Mouse (Mus musculus): ENCODE measurements around the gene Prorsd1.
"Not testable (repeated sequence)": the region's sequence is repeated elsewhere in the genome, so short reads cannot be mapped to it uniquely, and the experiment has no call there.

The Prorsd1 gene

GRCm38 (mm10) chr11:29514682-29515412 lies at the start of gene Prorsd1:
Prorsd1 (minus strand) TSS chr11:29515033.
- peak; percentile 48 for DNase-seq (ENCODE audit: low spot score)

GRCm38 (mm10) chr11:29563406-29563805 lies 48.6 kb upstream of the Prorsd1 start:
- no peak for DNase-seq (ENCODE audit: low spot score)

GRCm38 (mm10) chr11:29560990-29561389 lies 46.2 kb upstream of the Prorsd1 start:
- DNase-seq (ENCODE audit: low spot score): no peak

- DNase-seq (ENCODE audit: low spot score): no peak
These were observed 45.6 kb upstream of the Prorsd1 start for GRCm38 (mm10) chr11:29560452-29560851.

GRCm38 (mm10) chr11:29549425-29549778 lies 34.6 kb upstream of the Prorsd1 start:
- DNase-seq (ENCODE audit: low spot score): no peak

GRCm38 (mm10) chr11:29548504-29549424 lies 33.9 kb upstream of the Prorsd1 start:
- DNase-seq (ENCODE audit: low spot score): no peak

- DNase-seq (ENCODE audit: low spot score): peak; percentile 81
These were observed 33.1 kb upstream of the Prorsd1 start, which contains the start of the genes Clhc1 and Rps27a for GRCm38 (mm10) chr11:29547752-29548503. Clhc1 (plus strand) TSS chr11:29547950. Rps27a (minus strand) TSS chr11:29548109.

GRCm38 (mm10) chr11:29547249-29547751 lies 32.5 kb upstream of the Prorsd1 start:
- no peak for DNase-seq (ENCODE audit: low spot score)

GRCm38 (mm10) chr11:29546762-29547161 lies 31.9 kb upstream of the Prorsd1 start:
- no peak for DNase-seq (ENCODE audit: low spot score)

- not testable (repeated sequence) for DNase-seq (ENCODE audit: low spot score)
These were observed 31.5 kb upstream of the Prorsd1 start for GRCm38 (mm10) chr11:29546297-29546696.

GRCm38 (mm10) chr11:29545150-29545752 lies 30.4 kb upstream of the Prorsd1 start:
- DNase-seq (ENCODE audit: low spot score): not testable (repeated sequence)

- no peak for DNase-seq (ENCODE audit: low spot score)
These were observed 29.6 kb upstream of the Prorsd1 start for GRCm38 (mm10) chr11:29544225-29544945.

- DNase-seq (ENCODE audit: low spot score): no peak
These were observed 23.4 kb upstream of the Prorsd1 start for GRCm38 (mm10) chr11:29538201-29538600.

GRCm38 (mm10) chr11:29525988-29526794 lies 11.4 kb upstream of the Prorsd1 start, which contains the start of gene Mtif2:
Mtif2 (plus strand) TSS chr11:29526408.
- DNase-seq (ENCODE audit: low spot score): peak; percentile 19

- no peak for DNase-seq (ENCODE audit: low spot score)
These were observed 530 bp downstream of the Prorsd1 start for GRCm38 (mm10) chr11:29514325-29514681.

GRCm38 (mm10) chr11:29512818-29513535 lies 1.9 kb downstream of the Prorsd1 start:
- no peak for DNase-seq (ENCODE audit: low spot score)

GRCm38 (mm10) chr11:29509421-29509820 lies 5.4 kb downstream of the Prorsd1 start:
- no peak for DNase-seq (ENCODE audit: low spot score)

- DNase-seq (ENCODE audit: low spot score): no peak
These were observed 9.8 kb downstream of the Prorsd1 start for GRCm38 (mm10) chr11:29504899-29505625.

Data from urinary bladder, postnatal 10 days (tissue).